24 mouse cellular contexts compared by ENCODE assay signal in the genomic region with DNA sequence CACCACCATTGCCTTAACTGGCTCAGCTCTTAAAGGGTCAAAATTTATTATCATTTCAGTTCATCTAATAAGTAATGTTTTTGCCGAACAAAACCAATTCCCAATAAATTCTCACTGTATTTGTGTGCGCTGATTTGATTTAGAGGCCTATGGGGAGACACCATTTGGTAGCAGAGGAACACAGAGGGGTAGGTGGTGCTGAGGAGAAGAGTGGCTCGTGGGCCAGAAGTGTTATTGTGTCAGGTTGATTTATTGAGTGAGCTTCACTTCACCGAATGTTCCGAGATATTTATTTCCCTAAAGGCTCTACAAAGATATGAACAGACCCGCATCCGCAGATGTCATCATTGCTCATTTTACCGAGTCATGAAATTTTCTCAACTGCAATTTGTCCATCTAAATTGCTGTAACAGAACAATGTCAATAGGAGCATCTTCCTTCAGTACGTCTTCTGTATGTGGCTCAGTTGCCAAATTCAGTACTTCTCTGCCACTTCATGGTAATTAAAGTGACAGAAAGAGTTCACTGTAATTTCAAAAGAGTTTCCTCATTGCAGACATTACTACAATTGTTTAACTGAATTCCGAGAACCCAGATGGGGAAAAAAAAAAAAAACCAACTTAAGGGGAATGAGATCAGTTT.
DNase-seq lines count a peak whose midpoint lies in the region; ATAC-seq lines count a peak whose summit lies in the region.
"Had no signal": no experiment of that assay in that cellular context is flagged by ENCODE, and none has a peak within 500 bp of the region (broad histone marks: within the 10 kb centered on the region; RNA-seq: fewer than 3 reads in every experiment).

No protein-coding gene starts in this region.

- no peaks in the 10 kb centered on the region for H3K36me3 ChIP-seq in neural tube, embryonic 15.5 days
- H3K36me3 ChIP-seq: embryonic facial prominence, embryonic 15.5 days; heart, embryonic 10.5 days; intestine, embryonic 15.5 days; limb, embryonic 10.5 days; liver, embryonic 15.5 days; midbrain, embryonic 12.5 days had no signal

- peak; percentile 90 for ATAC-seq in megakaryocyte, adult 5-6 weeks (ENCODE audit: poor library complexity, severe bottlenecking)
- no peak for ATAC-seq in neural tube, embryonic 15.5 days (ENCODE audit: low FRiP score)
- ATAC-seq: forebrain, embryonic 14.5 days; intestine, embryonic 15.5 days had no signal

- 0 out of 2 replicates have a peak overlapping the region, but pooled peaks have one; percentile 23 for H3K27ac ChIP-seq in neural tube, embryonic 15.5 days (replicated peaks)
- H3K27ac ChIP-seq: embryonic facial prominence, embryonic 15.5 days; heart, embryonic 10.5 days; intestine, embryonic 15.5 days; layer of hippocampus, adult 2 months; limb, embryonic 10.5 days; liver, embryonic 15.5 days; midbrain, embryonic 12.5 days had no signal

- DNase-seq in cerebellum, postnatal 10 days: peak; percentile 20 to 30
- no peak for DNase-seq in cerebellum, adult 11-12 months
- DNase-seq in Muller cell, postnatal 12 days (ENCODE audit: inconsistent ontology term): peak; percentile 90
- DNase-seq in gastrocnemius, postnatal 36 days: no peak
- no peak for DNase-seq in urinary bladder, postnatal 25 days (ENCODE audit: low spot score)
- DNase-seq: adrenal gland, postnatal 10 days; cerebellum, adult 2 months; cerebellum, postnatal 36 days; heart, postnatal 4 days; kidney, adult 9 months; kidney, postnatal 25 days; liver; lung, postnatal 4 days; thymus, postnatal 25 days had no signal

- 23% methylated on average over 10 of the region's 10 CpGs for WGBS in neural tube, embryonic 15.5 days

- H3K9ac ChIP-seq in neural tube, embryonic 15.5 days (replicated peaks): no peak overlapping the region
- H3K9ac ChIP-seq: embryonic facial prominence, embryonic 15.5 days; intestine, embryonic 15.5 days; liver, embryonic 15.5 days; midbrain, embryonic 12.5 days had no signal

- no peaks in the 10 kb centered on the region for H3K9me3 ChIP-seq in neural tube, embryonic 15.5 days (replicated peaks)
- H3K9me3 ChIP-seq: embryonic facial prominence, embryonic 15.5 days; heart, embryonic 10.5 days; intestine, embryonic 15.5 days; limb, embryonic 10.5 days; liver, embryonic 15.5 days; midbrain, embryonic 12.5 days had no signal

- intact Hi-C loops in gastrocnemius, postnatal 36 days (cut with DNase I): no loop called here

- no peaks in the 10 kb centered on the region for H3K27me3 ChIP-seq in neural tube, embryonic 15.5 days (replicated peaks)
- H3K27me3 ChIP-seq: embryonic facial prominence, embryonic 15.5 days; intestine, embryonic 15.5 days; liver, embryonic 15.5 days; midbrain, embryonic 12.5 days had no signal

- peaks cover 6% of the 10 kb centered on the region; the same call in 1 of the 2 replicates for H3K4me1 ChIP-seq in neural tube, embryonic 15.5 days
- H3K4me1 ChIP-seq: embryonic facial prominence, embryonic 15.5 days; intestine, embryonic 15.5 days; liver, embryonic 15.5 days had no signal

- H3K4me3 ChIP-seq in neural tube, embryonic 15.5 days (replicated peaks): no peak overlapping the region
- H3K4me3 ChIP-seq: embryonic facial prominence, embryonic 15.5 days; heart, embryonic 10.5 days; intestine, embryonic 15.5 days; layer of hippocampus, adult 2 months; limb, embryonic 10.5 days; liver, embryonic 15.5 days; midbrain, embryonic 12.5 days had no signal

- H3K4me2 ChIP-seq in neural tube, embryonic 15.5 days: no peak overlapping the region
- H3K4me2 ChIP-seq: embryonic facial prominence, embryonic 15.5 days; intestine, embryonic 15.5 days; liver, embryonic 15.5 days; midbrain, embryonic 12.5 days had no signal

Comparison
In these comparisons a context has a peak if more than half of its experiments do, and no peak if none do; other contexts are left out.
1. DNase-seq: peak in cerebellum, postnatal 10 days (2 of 2) and Muller cell, postnatal 12 days (single experiment); none in cerebellum, adult 11-12 months (single experiment), gastrocnemius, postnatal 36 days (0 of 2) and urinary bladder, postnatal 25 days (single experiment).